Mouse (Mus musculus): ENCODE measurements at regions not wholly inside any gene's neighbourhood (a gene's known extent, or its start where the extent isn't known, plus 50 kb on each side); places are given as distances from the start of the nearest gene placed in this dataset.

DNA sequence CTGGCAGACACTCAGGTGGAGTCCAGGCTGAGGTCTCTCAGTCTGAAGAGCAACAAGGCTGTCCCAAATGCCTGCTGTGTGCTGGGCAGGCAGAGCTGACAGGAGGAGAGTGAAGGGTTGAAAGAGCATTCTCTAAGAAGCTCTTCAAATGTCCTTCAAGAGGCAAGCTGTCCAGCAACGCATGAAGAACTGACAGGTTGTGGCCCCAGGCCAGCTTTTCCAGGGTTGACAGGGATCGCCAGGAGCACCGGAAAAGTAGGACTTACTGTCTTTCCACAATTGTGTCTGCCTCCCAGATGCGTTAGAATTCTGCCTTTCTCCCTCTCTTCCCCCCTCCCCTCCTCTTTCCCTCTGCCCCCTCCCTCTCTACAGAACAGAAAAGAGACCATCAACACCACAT is 282.1 kb downstream of the Etnk1 start:
- in situ Hi-C loops (cut with MboI; ENCODE audit: low pct_ligation_motif_present, low pct_unique_long_range_greater_than_20kb, low sequenced_read_pairs), result no loop called here
- Histone ChIP-seq H3K36me3 (replicated peaks in 1 of 2; ENCODE audit: control insufficient read depth in 1 of 2, insufficient read depth in 1 of 2, low read length in 1 of 2) (no peaks in the 10 kb centered on the region), H3K4me2 (ENCODE audit: insufficient read depth, low read depth, poor library complexity, severe bottlenecking) (no peak overlapping the region), H3K27me3 (replicated peaks) (no peaks in the 10 kb centered on the region), H3K79me2 (replicated peaks; ENCODE audit: control insufficient read depth, extremely low read depth, insufficient read depth, poor library complexity, severe bottlenecking) (no peaks in the 10 kb centered on the region), H3K4me1 (ENCODE audit: control insufficient read depth in 1 of 2, insufficient read depth in 2 of 2) (no peaks in the 10 kb centered on the region), H3K27ac (ENCODE audit: insufficient read depth, low read depth) (no peak overlapping the region), H3K9me3 (replicated peaks; ENCODE audit: low read length) (peaks cover 18% of the 10 kb centered on the region), H3K4me3 (replicated peaks in 1 of 3; ENCODE audit: low read depth in 2 of 3, low read length in 2 of 3, poor library complexity in 1 of 3) (no peak overlapping the region), H3K9ac (ENCODE audit: insufficient read depth, low read depth) (no peak overlapping the region)
- TF ChIP-seq MAX (IDR thresholded peaks at IDR 0.05; ENCODE audit: low read length) (no peak), ZKSCAN1 (IDR thresholded peaks at IDR 0.05; ENCODE audit: borderline replicate concordance, low read depth, low read length) (no peak), USF1 (IDR thresholded peaks at IDR 0.05; ENCODE audit: low read depth, low read length) (no peak), UBTF (IDR thresholded peaks at IDR 0.05; ENCODE audit: low read depth, low read length) (no peak), ELF1 (IDR thresholded peaks at IDR 0.05; ENCODE audit: low read depth, low read length) (no peak), IRF4 (IDR thresholded peaks at IDR 0.05; ENCODE audit: low read depth, low read length) (no peak), ZC3H11A (IDR thresholded peaks at IDR 0.05; ENCODE audit: low read depth, low read length) (no peak), ETS1 (conservative IDR thresholded peaks at IDR 0.05; ENCODE audit: low read depth, low read length) (no peak), MXI1 (IDR thresholded peaks at IDR 0.05; ENCODE audit: low read depth, low read length) (no peak), USF2 (conservative IDR thresholded peaks at IDR 0.05; ENCODE audit: low read depth, low read length) (no peak)
- dilution Hi-C loops (cut with MboI; ENCODE audit: extremely low pct_ligation_motif_present, extremely low pct_unique_long_range_greater_than_20kb, low sequenced_read_pairs), result no loop called here
- DNase-seq (ENCODE audit: extremely low read depth), result no peak

DNA sequence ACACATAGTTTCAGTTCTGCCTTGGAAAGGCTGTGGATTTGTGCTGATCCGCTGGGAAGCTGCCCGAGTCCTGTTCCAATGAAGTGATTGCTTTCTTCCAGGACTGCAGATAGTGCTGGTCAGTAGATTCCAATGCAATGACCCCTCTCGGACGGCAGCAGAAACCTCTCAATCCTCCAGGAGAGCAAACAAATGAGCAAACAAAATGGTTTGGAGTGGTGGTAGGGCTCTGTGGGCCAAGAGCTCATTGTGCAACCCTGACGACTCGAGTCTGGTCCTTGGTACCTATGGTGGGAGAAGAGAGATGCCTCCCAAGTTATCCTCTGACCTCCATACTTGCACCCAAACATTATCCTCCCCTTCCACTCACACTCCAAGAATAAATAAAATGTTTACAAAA is 284.8 kb downstream of the Etnk1 start:
- H3K9me3 ChIP-seq (replicated peaks; ENCODE audit: low read length), result peaks cover 18% of the 10 kb centered on the region
- no peak overlapping the region for H3K9ac ChIP-seq (ENCODE audit: insufficient read depth, low read depth)
- dilution Hi-C loops (cut with MboI; ENCODE audit: extremely low pct_ligation_motif_present, extremely low pct_unique_long_range_greater_than_20kb, low sequenced_read_pairs), result no loop called here
- in situ Hi-C loops (cut with MboI; ENCODE audit: low pct_ligation_motif_present, low pct_unique_long_range_greater_than_20kb, low sequenced_read_pairs), result no loop called here
- no peak overlapping the region for H3K4me2 ChIP-seq (ENCODE audit: insufficient read depth, low read depth, poor library complexity, severe bottlenecking)
- no peak for TF ChIP-seq USF2 (conservative IDR thresholded peaks at IDR 0.05; ENCODE audit: low read depth, low read length)
- TF ChIP-seq ZMIZ1 (IDR thresholded peaks at IDR 0.05; ENCODE audit: low read depth, low read length), result no peak
- TF ChIP-seq CHD2 (IDR thresholded peaks at IDR 0.05; ENCODE audit: low read length), result no peak
- no peak overlapping the region for H3K27ac ChIP-seq (ENCODE audit: insufficient read depth, low read depth)
- no peaks in the 10 kb centered on the region for H3K36me3 ChIP-seq (replicated peaks in 1 of 2; ENCODE audit: control insufficient read depth in 1 of 2, insufficient read depth in 1 of 2, low read length in 1 of 2)
- H3K27me3 ChIP-seq (replicated peaks), result no peaks in the 10 kb centered on the region
- no peaks in the 10 kb centered on the region for H3K4me1 ChIP-seq (ENCODE audit: control insufficient read depth in 1 of 2, insufficient read depth in 2 of 2)
- no peaks in the 10 kb centered on the region for H3K79me2 ChIP-seq (replicated peaks; ENCODE audit: control insufficient read depth, extremely low read depth, insufficient read depth, poor library complexity, severe bottlenecking)
- H3K4me3 ChIP-seq (replicated peaks in 1 of 3; ENCODE audit: low read depth in 2 of 3, low read length in 2 of 3, poor library complexity in 1 of 3), result no peak overlapping the region
- no peak for DNase-seq (ENCODE audit: extremely low read depth)

DNA sequence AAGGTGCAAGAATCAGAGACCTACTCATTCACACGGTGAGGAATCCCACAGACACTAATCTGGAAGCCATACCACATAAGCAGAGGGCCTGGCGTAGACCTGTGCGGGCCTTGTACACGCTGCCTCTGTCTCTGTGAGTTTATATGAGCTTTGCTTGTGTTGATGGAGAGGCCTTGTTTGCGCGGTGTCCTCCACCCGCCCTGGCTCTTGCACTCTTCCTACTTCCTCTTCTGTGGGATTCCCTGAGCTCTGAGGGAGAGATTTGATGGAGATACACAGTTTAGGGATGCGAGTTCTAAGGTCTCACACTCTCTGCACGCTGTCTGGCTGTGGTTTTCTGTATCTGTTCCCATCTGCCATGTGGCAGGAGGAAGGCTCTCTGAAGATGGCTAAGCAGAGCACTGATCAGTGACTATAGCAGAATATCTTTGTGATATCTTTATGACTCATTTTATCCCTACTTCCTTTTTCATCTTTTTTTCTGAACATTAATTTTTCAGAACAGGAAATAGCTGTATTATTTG is 287.7 kb downstream of the Etnk1 start:
- no peak for DNase-seq (ENCODE audit: extremely low read depth)
- H3K4me3 ChIP-seq (replicated peaks in 1 of 3; ENCODE audit: low read depth in 2 of 3, low read length in 2 of 3, poor library complexity in 1 of 3), result no peak overlapping the region
- H3K27me3 ChIP-seq (replicated peaks), result no peaks in the 10 kb centered on the region
- H3K4me1 ChIP-seq (ENCODE audit: control insufficient read depth in 1 of 2, insufficient read depth in 2 of 2), result peaks cover 0 to 10% of the 10 kb centered on the region in 2 experiments; a peak in 2 of 4 replicates
- H3K36me3 ChIP-seq (replicated peaks in 1 of 2; ENCODE audit: control insufficient read depth in 1 of 2, insufficient read depth in 1 of 2, low read length in 1 of 2), result no peaks in the 10 kb centered on the region
- no peak overlapping the region for H3K9ac ChIP-seq (ENCODE audit: insufficient read depth, low read depth)
- dilution Hi-C loops (cut with MboI; ENCODE audit: extremely low pct_ligation_motif_present, extremely low pct_unique_long_range_greater_than_20kb, low sequenced_read_pairs), result no loop called here
- no peak overlapping the region for H3K4me2 ChIP-seq (ENCODE audit: insufficient read depth, low read depth, poor library complexity, severe bottlenecking)
- peaks cover 18% of the 10 kb centered on the region for H3K9me3 ChIP-seq (replicated peaks; ENCODE audit: low read length)
- H3K79me2 ChIP-seq (replicated peaks; ENCODE audit: control insufficient read depth, extremely low read depth, insufficient read depth, poor library complexity, severe bottlenecking), result no peaks in the 10 kb centered on the region
- in situ Hi-C loops (cut with MboI; ENCODE audit: low pct_ligation_motif_present, low pct_unique_long_range_greater_than_20kb, low sequenced_read_pairs), result no loop called here
- no peak overlapping the region for H3K27ac ChIP-seq (ENCODE audit: insufficient read depth, low read depth)
- TF ChIP-seq E2F4 (IDR thresholded peaks at IDR 0.05; ENCODE audit: insufficient replicate concordance, low read depth, low read length), result no peak
- no peak for TF ChIP-seq PAX5 (IDR thresholded peaks at IDR 0.05; ENCODE audit: low read length)
- no peak for TF ChIP-seq ZC3H11A (IDR thresholded peaks at IDR 0.05; ENCODE audit: low read depth, low read length)
- no peak for TF ChIP-seq MAZ (IDR thresholded peaks at IDR 0.05; ENCODE audit: low read depth, low read length)
- no peak for TF ChIP-seq ZKSCAN1 (IDR thresholded peaks at IDR 0.05; ENCODE audit: borderline replicate concordance, low read depth, low read length)
- TF ChIP-seq MAX (IDR thresholded peaks at IDR 0.05; ENCODE audit: low read length), result no peak
- TF ChIP-seq CHD2 (IDR thresholded peaks at IDR 0.05; ENCODE audit: low read length), result no peak
- TF ChIP-seq POLR2A (IDR thresholded peaks at IDR 0.05; ENCODE audit: low read depth, low read length), result no peak
- TF ChIP-seq USF1 (IDR thresholded peaks at IDR 0.05; ENCODE audit: low read depth, low read length), result no peak
- TF ChIP-seq ZMIZ1 (IDR thresholded peaks at IDR 0.05; ENCODE audit: low read depth, low read length), result no peak

Measured in CH12.LX (cell line).